Mouse (Mus musculus) inflammation-experienced regulatory T-cells (primary cell): ENCODE results near the gene Spcs2. TPM values are rescaled to one million over a fixed set of nuclear protein-coding genes. Genes with fewer than 3 reads are reported as not detected.

Source experiments
- polyA plus RNA-seq, 2 experiments: library from polyadenylated mRNA; unstranded; fragments of 100-300 nt; shearing (Covaris generic); gene quantifications; one replicate each; pipeline ENCODE4 v1.2.1; 2017

The Spcs2 gene
- 100 to 1,000 TPM; 417 to 439 TPM for polyA plus RNA-seq

GRCm38 (mm10) chr7:99863362-99863761 is at the start of gene Spcs2:
Gene Spcs2, minus strand, starts transcription at chr7:99863462.

GRCm38 (mm10) chr7:99858813-99859585 is 4.3 kb downstream of the Spcs2 start, which contains the start of gene Xrra1:
Gene Xrra1, plus strand, starts transcription at chr7:99859116.

DNA sequence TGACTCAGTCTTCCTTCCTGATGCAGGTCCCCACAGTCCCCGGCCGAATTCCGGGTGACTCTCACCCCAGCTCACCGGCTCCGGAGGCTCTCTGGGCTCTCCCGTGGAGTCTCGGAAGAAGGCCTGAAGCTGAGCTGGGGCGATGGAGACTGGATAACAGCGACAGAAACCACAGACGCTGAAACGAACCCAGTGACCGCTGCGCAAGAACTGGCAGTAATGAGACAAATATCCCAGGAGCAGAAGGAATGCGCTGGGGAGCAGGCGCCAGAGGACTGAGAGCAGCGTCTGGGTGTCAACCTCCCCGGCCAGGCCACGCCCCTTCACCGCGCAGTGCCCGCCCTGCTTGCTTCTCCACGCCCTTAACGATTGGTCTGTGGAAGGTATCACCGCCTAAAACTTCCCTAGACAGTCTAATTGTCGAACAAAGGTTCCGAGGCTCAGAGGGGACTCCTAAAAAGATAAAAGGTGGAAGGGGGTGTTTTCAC is 35.1 kb downstream of the Spcs2 start, which contains the start of gene Neu3:
Neu3 (minus strand) TSS at position 335 of the 488 bp plus-strand sequence.

Other genes starting within 250 kb of the Spcs2 start
- 1 to 10 TPM; 2.3 to 2.8 TPM for gene Tpbgl, start 236.4 kb downstream of the Spcs2 start, polyA plus RNA-seq
- not detected for gene Slco2b1, start 152.1 kb downstream of the Spcs2 start, polyA plus RNA-seq
- not detected for gene Olfr520, start 133.2 kb downstream of the Spcs2 start, polyA plus RNA-seq
- not detected for gene Olfr521, start 100.0 kb downstream of the Spcs2 start, polyA plus RNA-seq
- gene Neu3, start 35.0 kb downstream of the Spcs2 start, polyA plus RNA-seq, result 10 to 100 TPM; 27.4 to 28.0 TPM
- gene Xrra1, start 4.3 kb downstream of the Spcs2 start, polyA plus RNA-seq, result under 1 TPM in 1 of 2 experiments, not detected in 1; 0.30 TPM
- 10 to 100 TPM; 12.0 to 12.9 TPM for gene Rnf169, start 117.0 kb upstream of the Spcs2 start, polyA plus RNA-seq
- gene Chrdl2, start 142.7 kb upstream of the Spcs2 start, polyA plus RNA-seq, result 1 to 10 TPM in 1 of 2 experiments, under 1 TPM in 1; 0.07 to 1.3 TPM